Mouse (Mus musculus) CH12.LX (cell line): ENCODE results near the gene Tada3.

Experiments
- CTCF ChIP-seq, 2 experiments: IDR thresholded peaks in 1 of 2; conservative IDR thresholded peaks in 1 of 2; 2 replicates each; pipeline ENCODE4 v1.5.1; 2011 to 2012; ENCODE audit warnings: low read depth in 2 of 2, low read length in 2 of 2, improper control_type of control experiment in 1 of 2, inconsistent platforms in 1 of 2, mild to moderate bottlenecking in 1 of 2, moderate library complexity in 1 of 2
- HCFC1 ChIP-seq: IDR thresholded peaks from 2 replicates; pipeline ENCODE4 v1.6.1; 2012; ENCODE audit warnings: low read depth, mild to moderate bottlenecking, inconsistent platforms, low read length, improper control_type of control experiment
- MAFK ChIP-seq: IDR thresholded peaks from 2 replicates; pipeline ENCODE4 v1.6.1; 2011; ENCODE audit warnings: low read length, improper control_type of control experiment; ENCODE audit not compliant: insufficient replicate concordance
- MAX ChIP-seq: IDR thresholded peaks from 2 replicates; pipeline ENCODE4 v1.6.1; 2011; ENCODE audit warnings: low read length, improper control_type of control experiment
- MAZ ChIP-seq: IDR thresholded peaks from 2 replicates; pipeline ENCODE4 v1.6.1; 2012; ENCODE audit warnings: low read depth, mild to moderate bottlenecking, inconsistent platforms, low read length, improper control_type of control experiment, moderate library complexity
- POLR2A ChIP-seq: IDR thresholded peaks from 2 replicates; pipeline ENCODE4 v1.6.1; 2011; ENCODE audit warnings: low read depth, mild to moderate bottlenecking, improper control_type of control experiment, low read length
- RAD21 ChIP-seq: IDR thresholded peaks from 2 replicates; pipeline ENCODE4 v1.6.1; 2011; ENCODE audit warnings: low read depth, mild to moderate bottlenecking, low read length, improper control_type of control experiment, moderate library complexity
- RCOR1 ChIP-seq: conservative IDR thresholded peaks from 2 replicates; pipeline ENCODE4 v1.6.1; 2012; ENCODE audit warnings: low read depth, mild to moderate bottlenecking, inconsistent platforms, low read length, improper control_type of control experiment
- SMC3 ChIP-seq: IDR thresholded peaks from 2 replicates; pipeline ENCODE4 v1.6.1; 2011; ENCODE audit warnings: low read depth, low read length, improper control_type of control experiment

DNA sequence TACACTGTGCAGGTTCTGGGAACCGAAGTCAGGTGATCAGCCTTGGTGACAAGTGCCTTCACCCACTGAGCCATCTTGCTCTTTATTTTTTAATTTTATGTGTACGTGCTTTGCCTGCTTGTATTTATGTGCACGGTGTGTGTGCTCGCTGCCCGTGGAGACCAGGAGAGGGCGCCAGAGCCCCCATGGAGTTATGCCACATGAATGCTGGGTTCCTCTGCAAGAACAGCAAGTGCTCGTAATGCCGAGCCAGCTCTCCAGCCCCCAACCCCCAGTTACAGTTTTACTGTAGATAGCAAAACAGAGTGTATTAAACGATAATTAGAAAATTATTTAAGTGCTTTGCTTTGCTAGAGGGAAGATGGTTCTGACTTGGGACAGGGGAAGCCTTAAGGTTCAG, 29.0 kb upstream of the Tada3 start:
- no peak for TF ChIP-seq MAX
- peak; percentile 5 for TF ChIP-seq RAD21
- no peak for TF ChIP-seq POLR2A
- TF ChIP-seq CTCF (conservative IDR thresholded peaks at IDR 0.05 in 1 of 2, IDR thresholded peaks at IDR 0.05 in 1 of 2; ENCODE audit: low read depth in 2 of 2, low read length in 2 of 2): peak in 1 of 2 experiments; percentile 50; a peak in 2 of 4 replicates
- no peak for TF ChIP-seq SMC3
- no peak for TF ChIP-seq MAZ
- TF ChIP-seq HCFC1: no peak
- TF ChIP-seq MAFK: no peak
- no peak for TF ChIP-seq RCOR1
